Mouse (Mus musculus) limb, embryonic 15.5 days (tissue): Measurements from ENCODE around the gene Gap43. TPM values are rescaled to one million over a fixed set of nuclear protein-coding genes. Genes with fewer than 3 reads are reported as not detected.

Experiments
- ATAC-seq: fragments of 200-750 bp; cut with Nextera tagmentation; 2 replicates; pipeline ENCODE4 v1.8.0; 2017; ENCODE audit warnings: low read depth, moderate TSS enrichment; ENCODE audit not compliant: insufficient number of reproducible peaks, low FRiP score, low TSS enrichment
- H3K27ac ChIP-seq: fragments of 300-500 bp; sonication (generic); 2 replicates; pipeline ENCODE4 v1.5.1; 2015; ENCODE audit warnings: moderate library complexity, mild to moderate bottlenecking, inconsistent platforms
- H3K27me3 ChIP-seq: fragments of 300-500 bp; sonication (generic); 2 replicates; pipeline ENCODE4 v1.6.1; 2015; ENCODE audit warnings: inconsistent platforms
- H3K36me3 ChIP-seq: fragments of 300-500 bp; sonication (generic); 2 replicates; pipeline ENCODE4 v1.6.1; 2015; ENCODE audit warnings: inconsistent platforms
- H3K4me1 ChIP-seq: fragments of 300-500 bp; sonication (generic); 2 replicates; pipeline ENCODE4 v1.6.1; 2015; ENCODE audit warnings: inconsistent platforms
- H3K4me2 ChIP-seq: fragments of 300-500 bp; sonication (generic); 2 replicates; pipeline ENCODE4 v1.6.1; 2015; ENCODE audit warnings: mild to moderate bottlenecking, inconsistent platforms
- H3K4me3 ChIP-seq: fragments of 300-500 bp; sonication (generic); 2 replicates; pipeline ENCODE4 v1.5.1; 2015; ENCODE audit warnings: mild to moderate bottlenecking, inconsistent platforms
- H3K9ac ChIP-seq: fragments of 300-500 bp; sonication (generic); 2 replicates; pipeline ENCODE4 v1.6.1; 2015; ENCODE audit warnings: inconsistent platforms
- H3K9me3 ChIP-seq: fragments of 300-500 bp; sonication (generic); 2 replicates; pipeline ENCODE4 v1.6.1; 2016; ENCODE audit warnings: inconsistent platforms
- WGBS: fragments of 180-500 bp; shearing (Covaris S2); methylation state at CpG from one replicate; pipeline ENCODE4 v1.1.7; 2015; 5-methylcytosine and 5-hydroxymethylcytosine counted together
- polyA plus RNA-seq: library from polyadenylated mRNA; unstranded; fragments of >200 nt; fragmentation: Nextera tagmentation; extraction: Ambion mirVana; gene quantifications from 2 replicates; pipeline ENCODE4 v1.2.1, GENCODE M21; 2015

Gap43 gene
- polyA plus RNA-seq, 1 experiment from 2014 or later = 44.5 TPM

DNA sequence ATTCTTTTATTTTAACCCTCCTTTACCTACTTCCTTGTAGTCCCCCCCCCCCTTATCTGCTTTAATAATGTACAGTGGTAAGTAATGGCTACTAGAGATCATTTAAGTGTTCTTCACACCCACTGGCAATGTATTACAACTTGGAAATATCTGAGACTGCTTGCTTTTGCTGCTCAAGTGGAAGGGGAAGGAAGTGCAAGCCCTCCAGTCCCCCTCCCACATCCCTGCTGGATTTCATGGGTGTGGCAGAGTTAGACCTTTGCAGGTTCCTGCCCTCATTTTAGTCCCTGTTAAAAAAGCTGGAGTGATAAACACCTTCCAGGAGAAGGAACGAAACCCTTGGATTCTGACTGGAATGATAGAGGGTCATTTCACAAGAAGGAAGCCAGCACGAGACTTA, 2.8 kb downstream of the Gap43 start:
- Histone ChIP-seq H3K4me3 (no peak overlapping the region), H3K9ac (no peak overlapping the region), H3K36me3 (no peaks in the 10 kb centered on the region), H3K27me3 (0 out of 2 replicates have a peak, but pooled peaks cover 2% of the 10 kb centered on the region), H3K9me3 (no peaks in the 10 kb centered on the region), H3K4me2 (no peak overlapping the region), H3K27ac (no peak overlapping the region), H3K4me1 (peaks cover 20% of the 10 kb centered on the region)
- WGBS = 18% methylated on average over 2 of the region's 2 CpGs
- no peak for ATAC-seq

DNA sequence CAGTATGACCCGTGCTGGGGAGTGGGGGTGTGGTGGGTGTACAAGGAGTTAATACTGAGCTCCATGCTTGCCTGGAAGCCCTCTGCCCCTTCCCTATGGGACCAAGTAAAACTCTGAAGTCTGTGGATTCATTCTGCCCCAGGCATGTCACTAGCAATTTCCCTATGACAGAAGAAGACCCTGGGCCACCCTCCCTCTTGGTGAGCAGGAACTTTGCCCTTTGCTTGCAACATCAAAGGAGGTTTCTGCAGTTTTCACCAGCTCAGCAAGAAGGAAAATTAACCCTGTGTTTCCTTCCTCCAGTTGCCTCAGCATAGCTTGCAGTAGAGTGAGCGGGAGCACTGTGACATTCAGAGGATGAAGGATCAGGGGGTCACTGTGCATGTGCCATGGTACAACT, 3.8 kb downstream of the Gap43 start:
- H3K36me3 ChIP-seq = no peaks in the 10 kb centered on the region
- H3K4me3 ChIP-seq = no peak overlapping the region
- H3K4me2 ChIP-seq = no peak overlapping the region
- H3K27me3 ChIP-seq = 0 out of 2 replicates have a peak, but pooled peaks cover 2% of the 10 kb centered on the region
- H3K9ac ChIP-seq = no peak overlapping the region
- peaks cover 20% of the 10 kb centered on the region for H3K4me1 ChIP-seq
- no peak for ATAC-seq
- 39% methylated on average over 2 of the region's 2 CpGs for WGBS
- H3K9me3 ChIP-seq = no peaks in the 10 kb centered on the region
- no peak overlapping the region for H3K27ac ChIP-seq

DNA sequence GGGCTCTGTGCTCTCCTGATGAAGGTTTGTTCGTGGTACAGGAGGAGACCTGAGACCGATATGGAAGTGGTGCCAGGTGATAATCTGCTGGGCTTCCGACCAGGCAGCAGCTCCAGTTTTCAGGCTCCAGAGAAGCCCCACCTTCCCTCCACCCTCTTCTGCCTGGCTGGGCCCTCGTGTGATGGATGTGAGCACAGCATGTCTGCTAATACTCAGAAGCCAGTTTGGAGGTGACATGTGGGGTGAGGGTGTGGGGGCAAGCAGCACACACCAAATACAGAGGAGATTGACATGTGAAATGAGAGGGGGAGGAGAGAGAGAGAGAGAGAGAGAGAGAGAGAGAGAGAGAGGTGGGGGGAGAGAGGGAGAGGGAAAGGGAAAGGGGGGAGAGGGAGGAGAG, 8.1 kb downstream of the Gap43 start:
- H3K9ac ChIP-seq = no peak overlapping the region
- H3K4me2 ChIP-seq = no peak overlapping the region
- 20% methylated on average over 4 of the region's 4 CpGs for WGBS
- no peak overlapping the region for H3K4me3 ChIP-seq
- H3K27me3 ChIP-seq = no peaks in the 10 kb centered on the region
- no peak for ATAC-seq
- no peaks in the 10 kb centered on the region for H3K36me3 ChIP-seq
- no peak overlapping the region for H3K27ac ChIP-seq
- H3K9me3 ChIP-seq = no peaks in the 10 kb centered on the region
- 0 out of 2 replicates have a peak, but pooled peaks cover 4% of the 10 kb centered on the region for H3K4me1 ChIP-seq

DNA sequence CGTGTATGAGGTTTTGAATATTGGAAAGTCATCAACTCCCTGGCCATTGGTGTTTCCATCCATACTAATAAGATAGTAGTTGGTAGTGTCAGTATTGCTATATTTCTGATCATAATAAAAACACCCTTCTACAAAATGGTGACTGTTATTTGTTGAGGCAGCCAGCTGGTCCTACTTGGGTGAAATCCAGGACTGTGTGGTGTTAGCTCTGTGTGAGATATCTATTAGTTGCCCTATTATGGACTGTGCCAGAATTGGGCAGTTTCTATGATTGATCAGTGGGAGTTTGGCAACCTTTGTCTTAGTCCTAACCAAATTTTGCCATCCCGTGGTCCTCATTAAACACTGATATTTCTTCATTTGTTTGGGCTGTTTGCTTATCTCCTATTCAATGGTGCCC, 14.3 kb downstream of the Gap43 start:
- no peaks in the 10 kb centered on the region for H3K27me3 ChIP-seq
- no peak overlapping the region for H3K27ac ChIP-seq
- H3K36me3 ChIP-seq = no peaks in the 10 kb centered on the region
- no peak overlapping the region for H3K9ac ChIP-seq
- no peak overlapping the region for H3K4me3 ChIP-seq
- no peaks in the 10 kb centered on the region for H3K9me3 ChIP-seq
- WGBS = 80% methylated on average over 2 of the region's 2 CpGs
- H3K4me2 ChIP-seq = no peak overlapping the region
- no peak for ATAC-seq
- no peaks in the 10 kb centered on the region for H3K4me1 ChIP-seq

DNA sequence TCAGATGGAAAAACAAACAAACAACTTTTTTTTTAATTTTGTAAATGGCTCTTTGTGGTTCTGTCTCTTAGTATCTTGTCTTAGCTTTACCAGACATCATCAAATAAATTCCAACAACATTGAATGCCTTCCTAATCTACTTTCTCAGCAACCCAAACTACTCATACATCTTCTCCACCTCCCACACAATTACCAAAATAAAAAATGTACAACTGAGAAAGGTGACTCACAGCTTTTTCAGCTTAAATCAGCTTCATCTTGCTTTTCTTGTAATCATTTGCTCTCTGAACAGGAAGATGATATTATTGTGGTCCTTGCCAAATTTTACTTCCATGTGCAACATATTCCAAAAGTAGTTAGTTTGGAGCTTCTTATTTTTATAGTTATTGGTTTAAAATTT, 14.9 kb downstream of the Gap43 start:
- no peak for ATAC-seq
- H3K27ac ChIP-seq = no peak overlapping the region
- no peaks in the 10 kb centered on the region for H3K9me3 ChIP-seq
- no peaks in the 10 kb centered on the region for H3K4me1 ChIP-seq
- H3K4me2 ChIP-seq = no peak overlapping the region
- no peaks in the 10 kb centered on the region for H3K36me3 ChIP-seq
- no peak overlapping the region for H3K9ac ChIP-seq
- no peaks in the 10 kb centered on the region for H3K27me3 ChIP-seq
- no peak overlapping the region for H3K4me3 ChIP-seq

DNA sequence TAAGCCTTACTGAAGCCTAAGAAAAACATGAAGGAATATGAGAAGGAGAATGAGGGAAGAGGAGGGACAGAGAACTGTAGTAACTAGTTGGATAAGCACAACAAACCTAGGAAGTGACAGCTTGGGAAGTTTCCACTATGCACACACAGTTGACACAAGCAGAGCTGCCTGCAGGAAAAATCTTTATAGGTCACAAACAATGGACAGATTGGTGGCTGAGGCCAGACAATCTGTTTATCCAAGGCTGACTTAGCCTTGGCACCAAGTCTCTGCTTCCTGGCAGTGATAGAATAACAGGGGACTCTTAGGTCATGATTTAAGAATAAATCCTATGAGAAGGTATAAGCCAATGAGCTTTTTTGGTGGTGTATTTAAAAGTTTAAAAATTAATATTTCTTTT, 20.6 kb downstream of the Gap43 start:
- ATAC-seq = no peak
- H3K9ac ChIP-seq = no peak overlapping the region
- no peak overlapping the region for H3K27ac ChIP-seq
- no peaks in the 10 kb centered on the region for H3K4me1 ChIP-seq
- no peak overlapping the region for H3K4me3 ChIP-seq
- no peaks in the 10 kb centered on the region for H3K36me3 ChIP-seq
- H3K27me3 ChIP-seq = no peaks in the 10 kb centered on the region
- H3K9me3 ChIP-seq = no peaks in the 10 kb centered on the region
- no peak overlapping the region for H3K4me2 ChIP-seq

DNA sequence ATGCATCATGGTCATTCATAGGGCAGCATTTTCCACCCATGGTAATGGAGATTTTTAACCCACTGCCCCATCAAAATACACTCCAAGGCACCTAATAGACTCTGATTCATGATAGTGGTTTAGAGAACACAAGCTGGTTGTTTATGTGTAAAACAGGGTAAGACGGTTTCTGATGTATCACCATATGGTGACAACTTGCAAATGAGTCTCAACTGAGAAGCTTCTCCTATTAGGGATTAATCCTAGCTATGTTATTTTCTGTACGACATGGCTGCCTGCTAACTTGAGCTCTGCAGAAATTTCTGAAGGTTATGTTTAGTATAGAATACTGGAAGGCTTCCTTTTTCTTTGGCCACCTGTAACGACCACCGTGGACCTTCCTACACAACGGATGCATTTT, 21.1 kb downstream of the Gap43 start:
- no peak overlapping the region for H3K4me3 ChIP-seq
- ATAC-seq = no peak
- H3K4me2 ChIP-seq = no peak overlapping the region
- H3K27me3 ChIP-seq = no peaks in the 10 kb centered on the region
- WGBS = 72% methylated on average over 5 of the region's 5 CpGs
- no peak overlapping the region for H3K27ac ChIP-seq
- no peaks in the 10 kb centered on the region for H3K36me3 ChIP-seq
- no peaks in the 10 kb centered on the region for H3K4me1 ChIP-seq
- H3K9ac ChIP-seq = no peak overlapping the region
- no peaks in the 10 kb centered on the region for H3K9me3 ChIP-seq

DNA sequence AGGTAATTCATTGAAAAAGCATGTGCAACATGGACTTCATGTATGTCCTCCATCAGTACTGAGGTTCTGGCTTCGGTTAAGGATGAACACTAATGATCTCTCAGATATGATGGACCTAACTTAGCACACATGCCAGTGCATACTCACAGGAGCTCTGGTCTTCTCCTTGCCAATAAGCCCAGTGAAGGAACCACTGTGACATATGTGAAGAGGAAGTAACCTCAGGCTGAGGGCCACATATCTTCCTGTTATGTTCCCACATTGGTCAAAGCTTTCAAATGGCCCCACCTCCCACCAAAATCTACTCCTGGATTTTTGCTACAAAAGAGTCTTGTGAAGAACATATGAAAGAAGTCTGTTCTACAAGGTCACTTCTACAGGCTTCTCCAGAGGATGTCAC, 28.3 kb downstream of the Gap43 start:
- Histone ChIP-seq H3K4me3 (no peak overlapping the region), H3K4me2 (no peak overlapping the region)
- 87% methylated on average over 1 of the region's 1 CpGs for WGBS

DNA sequence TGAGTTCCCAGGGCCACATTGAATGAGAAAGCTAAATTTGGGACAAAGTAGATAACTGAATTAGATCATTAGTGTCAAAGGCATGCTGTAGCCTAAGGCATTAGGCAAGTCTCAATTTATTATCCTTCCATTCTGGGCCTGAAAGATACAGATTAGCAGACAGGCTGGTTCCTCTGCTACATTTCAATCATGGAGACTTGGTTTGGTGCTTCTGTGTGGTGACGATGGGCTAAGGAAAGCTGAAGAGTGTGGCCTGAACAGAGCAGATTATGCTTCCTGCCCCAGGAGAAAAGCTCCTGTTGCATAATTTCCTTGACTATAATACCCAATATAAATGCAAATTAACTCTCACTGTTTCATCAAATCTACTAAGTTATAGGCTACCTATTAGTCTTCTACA, 31.7 kb downstream of the Gap43 start:
- no peak overlapping the region for H3K4me3 ChIP-seq
- no peaks in the 10 kb centered on the region for H3K36me3 ChIP-seq
- H3K27me3 ChIP-seq = no peaks in the 10 kb centered on the region
- WGBS = 81% methylated on average over 1 of the region's 1 CpGs
- ATAC-seq = no peak
- H3K4me1 ChIP-seq = peaks cover 6% of the 10 kb centered on the region; the same call in 1 of the 2 replicates
- no peak overlapping the region for H3K27ac ChIP-seq
- H3K9me3 ChIP-seq = no peaks in the 10 kb centered on the region
- no peak overlapping the region for H3K4me2 ChIP-seq
- no peak overlapping the region for H3K9ac ChIP-seq

More for the DNA sequence above, 28.3 kb downstream of the Gap43 start:
- ATAC-seq = no peak
- no peak overlapping the region for H3K9ac ChIP-seq
- no peaks in the 10 kb centered on the region for H3K4me1 ChIP-seq
- no peaks in the 10 kb centered on the region for H3K36me3 ChIP-seq
- H3K27ac ChIP-seq = no peak overlapping the region
- H3K27me3 ChIP-seq = no peaks in the 10 kb centered on the region
- no peaks in the 10 kb centered on the region for H3K9me3 ChIP-seq

DNA sequence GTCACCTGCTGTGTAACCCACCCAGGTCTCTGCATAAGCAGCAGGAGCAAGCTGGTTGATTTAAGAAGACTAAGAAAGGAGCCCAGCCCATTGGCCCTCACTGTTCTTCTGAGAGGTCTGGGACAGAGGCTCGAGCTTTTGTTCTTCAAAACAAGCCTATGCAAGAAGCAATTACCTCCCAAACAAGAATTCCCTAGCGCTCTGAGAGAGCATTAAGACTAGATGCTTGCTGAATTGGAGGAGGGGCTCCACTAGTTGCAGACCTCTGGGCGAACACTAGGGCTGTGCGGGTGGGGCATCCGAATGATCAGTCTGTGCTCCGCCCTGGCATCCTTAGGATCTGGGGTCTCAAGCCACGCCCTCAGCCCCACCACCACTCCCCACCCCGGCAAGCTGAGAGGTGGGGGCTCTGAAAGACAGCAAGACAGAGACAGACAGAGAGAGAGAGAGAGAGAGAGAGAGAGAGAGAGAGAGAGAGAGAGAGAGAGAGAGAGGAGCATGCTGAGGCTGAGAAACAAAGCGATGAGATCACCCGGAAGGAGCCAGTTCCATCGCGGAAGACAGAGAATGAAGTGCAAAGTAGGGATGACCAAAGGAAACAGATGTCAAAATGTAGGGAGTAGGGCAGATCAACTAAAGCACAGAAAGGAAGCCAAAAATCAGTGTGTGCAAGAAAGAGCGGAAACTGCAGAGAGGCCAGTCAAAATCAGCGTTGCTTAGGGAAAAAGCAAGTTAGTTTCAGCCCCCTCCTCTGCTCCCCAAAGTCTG, 34.3 kb downstream of the Gap43 start:
- Histone ChIP-seq H3K4me2 (peak overlapping the region; percentile 45), H3K4me1 (peaks cover 13% of the 10 kb centered on the region), H3K36me3 (no peaks in the 10 kb centered on the region), H3K9ac (no peak overlapping the region), H3K9me3 (no peaks in the 10 kb centered on the region), H3K27ac (no peak overlapping the region), H3K4me3 (peak overlapping the region; percentile 33), H3K27me3 (no peaks in the 10 kb centered on the region)
- WGBS = 3% methylated on average over 14 of the region's 14 CpGs
- no peak for ATAC-seq

DNA sequence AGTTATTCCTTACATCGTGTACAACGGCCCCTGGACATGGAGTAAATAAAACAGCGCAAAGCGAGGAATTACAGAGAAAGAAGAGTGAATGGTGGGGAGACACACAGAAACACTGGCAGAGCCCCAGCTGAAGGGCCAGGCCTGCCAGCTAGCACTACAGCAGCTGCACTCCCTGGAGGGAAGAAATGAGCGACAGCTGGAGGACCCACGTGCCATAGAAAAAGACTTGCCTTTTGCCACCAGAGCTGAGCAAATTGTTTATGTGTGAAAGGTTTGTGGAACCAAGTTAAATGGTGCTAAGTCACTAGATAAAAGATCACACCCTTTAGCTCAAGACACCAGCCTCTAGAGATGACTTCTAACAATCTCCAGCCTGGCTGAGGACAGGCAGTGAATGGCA, 37.0 kb downstream of the Gap43 start:
- no peak overlapping the region for H3K27ac ChIP-seq
- H3K36me3 ChIP-seq = no peaks in the 10 kb centered on the region
- WGBS = 32% methylated on average over 6 of the region's 6 CpGs
- no peak overlapping the region for H3K4me2 ChIP-seq
- no peak for ATAC-seq
- H3K9me3 ChIP-seq = no peaks in the 10 kb centered on the region
- H3K4me1 ChIP-seq = peaks cover 13% of the 10 kb centered on the region
- H3K4me3 ChIP-seq = no peak overlapping the region
- H3K27me3 ChIP-seq = no peaks in the 10 kb centered on the region
- no peak overlapping the region for H3K9ac ChIP-seq

DNA sequence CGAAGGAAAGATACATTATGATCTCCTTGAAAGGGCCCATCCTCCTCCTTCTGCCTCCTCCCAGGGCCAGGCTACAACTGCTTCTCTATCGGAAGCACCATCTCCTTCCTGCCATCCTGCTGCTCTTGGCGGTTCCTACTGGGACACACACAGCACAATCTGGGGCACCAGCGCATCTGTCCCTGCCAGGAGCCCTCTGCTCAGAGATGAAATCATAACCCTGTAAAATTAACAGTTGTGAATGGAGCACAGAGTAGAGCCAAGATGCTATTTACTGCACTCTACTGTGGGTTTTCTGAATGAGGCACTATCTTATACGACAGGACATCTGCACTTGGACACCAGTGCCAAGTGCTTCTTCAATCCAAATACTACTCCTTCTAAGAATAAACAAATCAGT, 46.0 kb downstream of the Gap43 start:
- Histone ChIP-seq H3K27me3 (no peaks in the 10 kb centered on the region), H3K4me2 (no peak overlapping the region), H3K9ac (no peak overlapping the region), H3K9me3 (no peaks in the 10 kb centered on the region), H3K4me3 (no peak overlapping the region), H3K36me3 (no peaks in the 10 kb centered on the region), H3K4me1 (no peaks in the 10 kb centered on the region), H3K27ac (no peak overlapping the region)
- 88% methylated on average over 5 of the region's 5 CpGs for WGBS
- ATAC-seq = no peak

DNA sequence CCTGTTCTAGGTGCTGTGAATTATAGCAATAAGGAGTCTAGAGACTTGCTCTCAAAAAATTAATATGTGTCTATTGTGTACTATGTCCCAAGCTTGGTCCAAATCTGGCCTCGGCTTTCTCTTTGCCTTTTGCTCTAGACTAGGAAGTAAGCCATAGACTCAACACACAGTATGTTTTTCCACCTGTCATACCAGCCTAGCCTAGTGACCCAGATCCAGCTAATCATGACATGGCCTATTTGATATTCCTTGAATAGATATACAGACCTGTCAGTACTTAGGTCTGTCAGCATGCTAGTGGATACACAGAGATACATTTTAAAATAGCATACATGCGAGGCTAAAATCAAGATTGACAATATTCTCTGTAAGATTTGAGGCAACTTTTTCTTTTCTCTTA, 46.4 kb downstream of the Gap43 start:
- WGBS = 88% methylated on average over 2 of the region's 2 CpGs
- no peak overlapping the region for H3K4me2 ChIP-seq

More for the DNA sequence above, 46.4 kb downstream of the Gap43 start:
- H3K4me3 ChIP-seq = no peak overlapping the region
- H3K9me3 ChIP-seq = no peaks in the 10 kb centered on the region
- H3K27me3 ChIP-seq = no peaks in the 10 kb centered on the region
- ATAC-seq = no peak
- H3K9ac ChIP-seq = no peak overlapping the region
- no peaks in the 10 kb centered on the region for H3K36me3 ChIP-seq
- no peak overlapping the region for H3K27ac ChIP-seq
- no peaks in the 10 kb centered on the region for H3K4me1 ChIP-seq
